Mouse (Mus musculus) G1E (cell line): Measurements from ENCODE around the gene Ern1.

ENCODE experiments used
- CTCF ChIP-seq: IDR thresholded peaks from 2 replicates; pipeline ENCODE4 v1.5.1; 2012; ENCODE audit warnings: low read depth, low read length, inconsistent platforms, mixed read lengths
- GATA1 ChIP-seq: IDR thresholded peaks from 2 replicates; pipeline ENCODE4 v1.6.1; 2012; ENCODE audit warnings: borderline replicate concordance, low read length, inconsistent platforms, mixed read lengths

DNA sequence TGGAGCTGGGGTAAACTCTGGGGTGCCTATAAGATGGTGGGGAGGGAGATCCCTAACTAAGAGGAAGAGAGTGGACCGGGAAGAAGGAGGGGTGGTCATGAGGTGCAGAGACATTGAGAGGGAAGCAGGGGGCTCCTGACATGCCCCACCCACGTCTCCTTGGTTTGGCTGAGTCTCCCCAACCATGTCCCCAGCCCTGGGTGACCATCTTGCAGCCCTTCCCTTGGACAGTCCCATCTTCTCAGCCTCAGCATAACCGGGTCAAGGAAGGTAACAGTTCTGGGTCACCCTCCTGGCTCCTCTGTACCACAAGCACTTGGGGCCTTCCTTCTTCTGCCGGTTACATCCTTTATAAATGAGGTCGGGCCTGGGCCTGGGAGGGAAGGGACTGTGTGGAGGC is 112.7 kb downstream of the Ern1 start:
- TF ChIP-seq GATA1 (no peak), CTCF (no peak)
